Mouse (Mus musculus): Measurements from ENCODE around the gene Zfp384.

Zfp384 gene

GRCm38 (mm10) chr6:125009129-125009180, at the start of gene Zfp384:
TSS of gene Zfp384 (plus strand) at chr6:125009145.
- DNase-seq (ENCODE audit: low read depth, low spot score): no peak

GRCm38 (mm10) chr6:124959960-124960359, 49.0 kb upstream of the Zfp384 start:
- no peak for DNase-seq (ENCODE audit: low read depth, low spot score)

GRCm38 (mm10) chr6:124961021-124961420, 47.9 kb upstream of the Zfp384 start:
- DNase-seq (ENCODE audit: low read depth, low spot score): no peak

- DNase-seq (ENCODE audit: low read depth, low spot score): peak; percentile 3
These were observed 44.3 kb upstream of the Zfp384 start for GRCm38 (mm10) chr6:124964638-124965037.

- DNase-seq (ENCODE audit: low read depth, low spot score): peak; percentile 98
These were observed 43.7 kb upstream of the Zfp384 start, which contains the start of gene Cops7a for GRCm38 (mm10) chr6:124965088-124965719. TSS of gene Cops7a (minus strand) at chr6:124965538.

- no peak for DNase-seq (ENCODE audit: low read depth, low spot score)
These were observed 43.2 kb upstream of the Zfp384 start for GRCm38 (mm10) chr6:124965747-124966146.

- peak; percentile 10 for DNase-seq (ENCODE audit: low read depth, low spot score)
These were observed 42.4 kb upstream of the Zfp384 start for GRCm38 (mm10) chr6:124966466-124967118.

GRCm38 (mm10) chr6:124967766-124968165, 41.2 kb upstream of the Zfp384 start:
- peak; percentile 64 for DNase-seq (ENCODE audit: low read depth, low spot score)

- DNase-seq (ENCODE audit: low read depth, low spot score): peak; percentile 34
These were observed 16.7 kb upstream of the Zfp384 start for GRCm38 (mm10) chr6:124992241-124992640.

GRCm38 (mm10) chr6:124993365-124993764, 15.6 kb upstream of the Zfp384 start:
- peak; percentile 65 for DNase-seq (ENCODE audit: low read depth, low spot score)

- DNase-seq (ENCODE audit: low read depth, low spot score): peak; percentile 70
These were observed 15.1 kb upstream of the Zfp384 start for GRCm38 (mm10) chr6:124993876-124994275.

GRCm38 (mm10) chr6:124995246-124995645, 13.7 kb upstream of the Zfp384 start:
- no peak for DNase-seq (ENCODE audit: low read depth, low spot score)

- peak; percentile 55 for DNase-seq (ENCODE audit: low read depth, low spot score)
These were observed 13.0 kb upstream of the Zfp384 start for GRCm38 (mm10) chr6:124995831-124996403.

- peak; percentile 92 for DNase-seq (ENCODE audit: low read depth, low spot score)
These were observed 12.1 kb upstream of the Zfp384 start, which contains the start of gene Pianp for GRCm38 (mm10) chr6:124996551-124997501. TSS of gene Pianp (plus strand) at chr6:124996694.

GRCm38 (mm10) chr6:124998066-124998465, 10.9 kb upstream of the Zfp384 start:
- peak; percentile 89 for DNase-seq (ENCODE audit: low read depth, low spot score)

GRCm38 (mm10) chr6:124999091-124999490, 9.9 kb upstream of the Zfp384 start:
- DNase-seq (ENCODE audit: low read depth, low spot score): no peak

GRCm38 (mm10) chr6:124999546-124999945, 9.4 kb upstream of the Zfp384 start:
- no peak for DNase-seq (ENCODE audit: low read depth, low spot score)

GRCm38 (mm10) chr6:125003706-125004105, 5.2 kb upstream of the Zfp384 start:
- peak; percentile 50 for DNase-seq (ENCODE audit: low read depth, low spot score)

- DNase-seq (ENCODE audit: low read depth, low spot score): peak; percentile 73
These were observed 3.9 kb upstream of the Zfp384 start for GRCm38 (mm10) chr6:125005086-125005485.

GRCm38 (mm10) chr6:125008060-125008459, 885 bp upstream of the Zfp384 start:
- no peak for DNase-seq (ENCODE audit: low read depth, low spot score)

- DNase-seq (ENCODE audit: low read depth, low spot score): peak; percentile 100
These were observed 288 bp upstream of the Zfp384 start for GRCm38 (mm10) chr6:125008586-125009128.

All from brain, adult 2 months (tissue).